Mouse (Mus musculus) B cell, adult 2 months (primary cell): ENCODE measurements around the gene Cactin.

Source experiments
- DNase-seq, 2 experiments: peaks; one replicate each; pipeline ENCODE4 v3.0.0; 2022

The Cactin gene

DNA sequence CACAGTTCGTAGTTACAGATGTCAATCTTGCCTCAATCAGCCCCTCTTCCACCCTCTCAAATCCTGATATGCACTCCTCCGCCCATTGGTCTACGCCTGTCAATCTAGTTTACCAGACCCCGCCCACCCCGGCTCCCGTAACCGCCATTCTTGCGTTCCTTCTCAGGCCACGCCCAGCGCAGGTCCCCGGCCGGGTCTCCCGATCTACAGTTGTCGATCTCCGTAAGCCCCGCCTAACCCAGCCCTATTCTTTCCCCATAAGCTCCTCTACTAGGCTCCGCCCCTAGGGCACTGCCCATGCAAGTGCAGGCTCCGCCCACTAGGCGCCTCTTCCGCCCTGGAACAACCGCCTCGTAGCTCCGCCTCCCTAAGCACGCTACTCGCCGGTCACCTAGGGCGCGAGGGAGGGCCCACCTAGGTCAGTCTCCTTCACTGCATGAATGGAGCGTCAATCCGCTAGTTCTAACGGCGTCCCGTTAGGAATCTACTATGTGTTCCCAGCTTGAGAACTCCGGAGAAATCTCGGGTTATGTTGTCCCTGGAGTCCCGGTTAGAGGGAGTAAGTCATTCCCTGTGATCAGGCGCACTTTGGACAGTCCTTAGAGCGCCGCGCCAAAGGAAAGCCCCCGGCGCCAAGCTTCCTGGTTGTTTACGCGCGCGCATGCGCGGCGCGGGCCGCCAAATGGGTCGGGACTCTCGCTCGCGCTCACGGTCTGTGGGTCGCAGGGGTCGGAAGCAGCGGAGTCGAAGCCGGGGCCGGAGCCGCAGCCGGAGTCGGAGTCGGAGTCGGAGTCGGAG lies at the start of gene Cactin:
Cactin (plus strand) TSS at position 554 of the 798 bp plus-strand sequence.
- peak; percentile 98 to 99 for DNase-seq

DNA sequence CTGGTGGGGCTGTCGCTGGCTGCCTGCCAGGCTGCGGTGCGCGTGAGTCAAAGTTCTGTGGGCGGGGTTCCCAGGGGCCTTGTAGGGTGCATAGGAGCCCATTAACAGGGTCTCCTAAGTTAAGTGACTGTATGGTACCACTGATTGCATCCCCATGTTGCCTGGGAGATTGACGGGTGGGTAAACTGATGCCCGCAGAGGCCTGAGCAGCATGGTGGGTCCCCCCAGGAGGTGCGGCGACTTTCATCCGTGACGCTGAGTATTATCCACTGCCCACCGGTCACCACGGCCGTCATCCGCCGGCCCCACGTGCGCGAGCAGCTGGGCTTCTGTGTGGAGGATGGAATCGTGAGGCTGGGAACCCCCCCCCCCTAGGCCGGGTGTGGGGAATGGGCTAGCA lies 48.5 kb upstream of the Cactin start:
- DNase-seq = no peak

DNA sequence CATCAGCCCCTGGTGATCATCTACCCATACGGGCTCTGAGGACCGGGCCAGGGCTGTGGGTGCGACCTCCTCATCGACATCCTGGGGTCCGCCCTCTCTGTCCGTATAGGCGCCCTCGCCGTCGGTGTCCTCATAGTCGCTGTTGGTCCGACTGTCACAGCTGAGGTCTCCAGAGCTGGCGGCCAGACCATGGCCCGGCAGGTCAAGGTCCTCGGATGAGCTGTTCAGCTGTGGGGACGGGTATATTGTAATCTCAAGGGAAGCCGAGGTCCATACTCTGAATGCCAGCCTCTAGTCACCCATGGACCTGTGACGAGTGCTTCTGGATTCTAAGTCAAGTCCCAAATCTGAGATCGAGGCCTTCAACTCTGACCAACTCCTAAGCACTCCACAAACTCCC lies 47.1 kb upstream of the Cactin start:
- no peak for DNase-seq

DNA sequence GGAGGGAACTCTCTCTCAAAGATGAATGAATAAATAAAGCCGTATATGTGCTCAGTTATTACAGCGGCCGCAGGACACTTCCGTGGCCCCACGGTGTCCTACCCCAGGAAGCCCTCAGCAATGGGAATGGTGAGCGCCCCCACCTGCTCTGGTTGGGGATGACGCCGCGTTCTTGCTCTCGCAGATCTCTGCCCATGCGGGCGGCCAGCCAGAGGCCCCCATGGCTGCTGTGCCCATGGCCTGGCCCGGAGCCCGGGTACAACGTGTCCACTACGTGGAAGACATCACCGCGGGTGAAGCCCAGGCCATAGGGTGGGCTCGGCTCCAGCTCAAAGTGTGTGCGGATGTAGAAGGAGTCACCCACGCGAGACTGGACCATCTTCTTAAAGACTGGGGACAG lies 43.2 kb upstream of the Cactin start:
- no peak for DNase-seq

DNA sequence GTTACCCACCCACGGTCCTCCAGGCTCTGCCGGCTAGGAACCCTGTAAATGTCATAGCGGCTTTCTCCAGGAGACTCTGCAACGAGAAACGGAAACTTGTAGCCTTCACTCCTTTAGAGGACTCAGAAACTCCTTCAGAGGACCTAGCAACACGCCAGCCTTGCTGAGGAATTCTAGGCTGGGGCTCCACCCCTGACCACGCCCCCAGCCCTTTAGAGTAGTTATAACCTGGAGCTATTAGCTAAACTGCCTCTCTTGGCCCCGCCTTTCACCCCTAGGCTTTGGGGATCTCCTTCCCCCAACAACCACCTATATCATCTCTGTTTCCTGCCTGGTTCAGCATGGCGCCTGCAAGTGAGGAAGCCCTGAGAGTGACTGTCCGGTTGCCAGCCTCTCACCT lies 41.4 kb upstream of the Cactin start:
- no peak for DNase-seq

DNA sequence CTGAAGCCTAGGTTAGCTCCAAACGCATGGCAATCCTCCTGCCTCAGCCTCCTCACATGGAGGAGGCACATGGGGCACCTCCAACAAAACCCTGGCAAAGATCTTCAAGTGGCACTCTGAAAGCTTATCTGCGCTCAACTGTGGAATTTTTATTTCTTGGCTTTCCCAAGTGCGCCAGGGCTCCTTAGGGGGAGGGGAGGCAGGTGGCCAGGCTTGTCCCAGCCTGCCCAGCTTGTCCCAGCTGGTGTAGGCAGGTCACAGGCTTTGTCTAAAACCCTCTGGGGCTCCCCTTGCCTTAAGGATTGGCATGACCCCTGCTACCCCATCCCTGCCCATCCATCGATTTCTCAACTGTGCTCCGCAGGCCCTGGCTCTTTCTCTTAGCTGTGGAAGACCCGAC lies 36.7 kb upstream of the Cactin start:
- no peak for DNase-seq

DNA sequence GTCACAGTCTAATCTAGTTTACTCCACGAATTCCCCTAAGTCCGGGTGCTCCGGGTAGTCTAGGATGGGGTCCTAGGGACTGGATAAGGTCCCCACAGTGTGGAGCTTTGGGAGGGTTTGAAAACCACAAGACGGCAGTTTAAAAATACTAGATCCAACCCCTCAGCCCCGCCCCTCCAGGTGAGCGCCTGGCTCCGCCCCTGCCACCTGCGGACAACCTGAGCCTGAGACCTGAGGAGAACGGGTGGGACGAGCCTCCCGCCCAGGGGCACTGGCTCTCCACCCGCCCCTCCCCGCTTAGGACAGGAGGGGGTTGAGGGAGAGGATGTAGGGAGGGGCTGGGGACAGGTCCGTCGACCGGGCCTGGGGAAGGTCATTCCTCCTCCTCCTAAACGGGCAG lies 36.2 kb upstream of the Cactin start:
- DNase-seq = no peak

DNA sequence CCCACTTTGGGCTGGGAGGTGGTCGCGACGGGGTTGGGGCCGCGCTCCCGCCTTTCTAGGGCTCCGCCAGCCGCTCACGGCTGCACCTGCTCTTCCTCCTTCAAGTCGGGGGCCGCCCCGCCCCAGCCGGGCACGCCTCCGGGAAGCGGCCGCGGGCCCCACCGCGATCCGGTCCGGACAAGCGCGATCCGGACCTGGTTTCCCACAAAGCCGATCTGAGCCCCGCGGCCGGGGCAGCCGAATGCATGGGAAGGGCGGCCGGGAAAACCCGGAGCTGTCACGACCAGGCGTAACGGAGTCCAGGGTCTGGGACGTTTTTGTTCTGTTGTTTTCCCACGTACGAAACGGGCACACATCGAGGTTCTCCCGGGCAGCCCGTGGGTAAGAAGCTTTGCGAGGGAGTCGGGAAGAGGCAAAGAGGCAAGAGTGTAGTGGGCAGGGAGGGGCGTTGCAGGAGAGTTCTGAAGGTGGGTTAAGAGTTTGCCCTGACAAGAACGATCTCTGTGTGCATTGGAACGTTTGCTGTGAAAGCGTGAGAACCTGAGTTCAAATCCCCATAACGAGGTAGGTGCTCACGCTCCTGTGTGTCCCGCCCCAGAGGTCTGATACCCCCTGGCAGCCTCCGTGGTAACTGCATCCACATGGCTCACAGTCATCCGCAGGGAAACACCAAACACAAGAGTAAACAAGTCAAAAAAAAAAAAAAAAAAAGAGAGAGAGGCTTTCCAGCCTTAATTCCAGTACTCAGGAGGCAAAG lies 35.0 kb upstream of the Cactin start:
- peak; percentile 94 to 95 for DNase-seq

DNA sequence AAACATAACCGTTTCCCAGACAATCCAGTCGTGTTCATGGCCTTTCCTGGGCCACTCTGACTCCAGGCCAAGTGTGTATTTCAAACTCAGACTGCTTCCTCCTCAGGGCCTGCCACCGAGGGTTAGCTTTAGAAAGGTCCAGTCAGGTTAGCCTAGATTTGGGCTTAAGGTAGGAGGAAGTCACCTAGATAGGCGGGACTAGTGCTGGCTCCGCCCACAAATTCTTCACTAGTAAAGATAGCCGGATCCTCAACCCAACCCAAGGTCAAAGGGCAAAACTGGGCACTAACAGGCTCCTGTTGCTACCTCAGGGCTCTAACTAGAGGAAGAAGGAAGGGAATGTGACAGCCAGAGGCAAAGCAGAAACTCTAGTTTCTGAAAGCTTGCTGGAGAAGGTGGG lies 34.3 kb upstream of the Cactin start:
- peak; percentile 58 to 64 for DNase-seq

DNA sequence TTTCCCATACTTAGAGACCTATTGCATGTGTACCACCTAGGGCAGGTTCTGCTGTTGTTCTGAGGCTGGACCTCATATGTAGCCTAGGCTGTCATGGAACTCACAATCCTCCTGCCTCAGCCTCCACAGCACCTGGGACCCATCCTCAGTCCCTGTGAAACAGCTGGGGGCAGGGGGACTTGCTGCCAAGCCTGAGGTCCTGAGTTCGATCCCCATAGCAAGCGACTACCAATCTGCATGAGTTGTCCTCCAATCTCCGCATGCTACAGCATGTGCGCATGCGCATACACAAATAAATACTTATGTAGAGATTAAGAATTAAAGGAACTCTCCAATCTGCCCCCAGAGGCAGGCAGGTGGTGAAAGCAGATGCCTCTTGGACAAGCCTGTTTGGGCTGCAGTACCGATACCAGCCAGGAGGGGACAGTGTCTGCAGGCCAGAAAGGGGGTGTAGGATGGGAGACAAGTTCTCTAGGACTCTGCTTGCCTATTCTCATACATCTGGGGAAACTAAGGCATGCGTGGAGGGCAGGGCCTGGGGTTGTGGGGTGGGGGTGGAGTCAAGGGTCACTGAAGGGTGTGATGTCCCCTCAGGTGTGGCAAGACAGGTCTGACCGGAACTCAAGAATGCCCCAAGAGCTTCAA lies 33.3 kb upstream of the Cactin start:
- peak; percentile 90 to 92 for DNase-seq

DNA sequence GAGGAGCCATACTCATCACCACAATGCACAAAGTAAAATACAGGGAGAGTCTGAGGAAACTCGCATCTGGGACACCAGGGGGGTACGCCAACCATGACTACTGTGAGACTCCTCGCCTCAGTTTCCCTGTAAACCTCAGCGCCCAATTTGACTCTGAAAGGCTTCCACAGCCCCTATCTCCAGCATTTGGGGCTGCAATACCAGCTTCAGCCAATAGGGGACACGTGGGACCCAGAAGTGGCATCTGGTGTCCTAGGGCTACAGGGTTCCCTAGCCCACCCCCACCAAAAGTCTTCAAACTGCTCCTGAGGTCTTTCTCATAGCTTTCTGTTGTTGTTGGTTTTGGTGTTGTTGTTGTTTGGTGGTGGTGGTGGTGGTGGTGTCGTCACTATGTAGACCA lies 32.3 kb upstream of the Cactin start:
- peak; percentile 74 to 76 for DNase-seq

DNA sequence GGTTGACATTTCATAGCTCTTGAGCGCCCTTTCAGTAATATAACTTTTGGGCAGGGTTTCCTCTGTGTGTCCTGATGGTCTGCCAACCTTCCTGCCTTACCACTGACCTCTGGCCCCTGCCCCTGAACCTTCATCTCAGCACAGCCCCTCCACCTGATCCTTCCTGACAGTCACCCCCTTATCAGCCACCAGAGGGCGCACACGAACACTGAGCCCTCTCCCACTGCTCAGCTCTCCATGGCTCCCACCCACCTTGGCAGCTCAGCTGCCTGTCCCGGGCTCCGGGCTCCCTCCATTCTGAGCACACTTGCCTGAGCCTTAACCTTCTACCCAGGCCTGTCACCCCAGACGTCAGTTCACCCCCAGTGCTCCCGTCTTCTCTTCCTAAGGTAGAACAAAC lies 31.6 kb upstream of the Cactin start:
- DNase-seq = peak; percentile 77 to 78

DNA sequence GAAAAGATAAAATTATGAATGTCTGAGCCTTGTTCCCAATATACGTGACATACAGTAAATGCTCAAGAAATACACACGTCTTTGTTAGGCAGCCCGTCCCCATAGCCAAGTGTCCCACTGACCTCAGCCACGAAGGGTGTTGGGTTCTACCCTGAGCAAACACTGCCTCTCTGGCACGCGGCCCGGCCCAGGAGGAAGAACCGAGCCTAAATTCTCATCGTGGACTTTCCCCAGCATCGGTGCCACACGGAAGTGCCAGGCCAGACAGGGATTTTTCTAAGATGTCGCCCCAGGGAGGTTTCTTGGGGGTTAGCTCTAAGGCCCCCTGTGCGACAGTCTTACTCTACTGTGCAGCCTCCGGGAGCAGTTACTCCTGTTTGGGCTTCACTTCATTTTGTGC lies 31.1 kb upstream of the Cactin start:
- no peak for DNase-seq

DNA sequence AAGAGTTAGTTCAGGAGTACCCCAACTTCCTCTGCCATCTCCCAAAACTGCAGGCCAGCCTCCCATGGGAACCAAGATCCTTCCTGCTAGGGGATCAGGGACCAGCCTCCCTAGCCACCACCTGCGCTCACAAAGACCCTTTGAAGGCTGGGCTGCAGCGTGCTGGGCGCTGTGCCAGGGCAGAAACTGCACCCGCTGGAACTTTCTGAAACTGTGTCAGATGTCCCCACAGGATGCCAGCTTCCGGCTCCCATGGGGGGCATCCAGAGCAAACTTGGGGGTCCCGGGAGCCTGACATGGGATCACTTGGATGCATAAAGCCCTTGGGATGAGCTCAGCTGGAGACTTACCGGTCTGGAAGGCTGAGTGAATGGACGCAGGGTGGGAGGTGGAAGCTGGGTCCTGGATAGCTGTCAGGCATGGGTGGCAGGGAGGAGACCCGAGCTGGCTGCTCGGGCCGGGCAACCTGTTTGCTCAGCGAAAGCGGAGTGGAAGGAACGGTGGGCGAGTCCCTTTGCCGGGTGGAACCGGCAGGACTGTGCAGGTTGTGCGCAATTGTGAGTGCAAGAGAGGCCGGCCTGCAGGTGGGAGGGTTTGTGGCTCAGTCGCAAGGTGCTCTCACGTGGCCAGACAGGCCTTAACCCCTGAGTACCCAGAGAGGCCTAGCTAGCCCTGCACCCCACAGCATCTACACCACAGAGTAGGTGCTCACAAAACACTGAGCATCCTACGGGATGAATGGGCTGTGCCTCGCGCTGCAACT lies 30.0 kb upstream of the Cactin start:
- peak in 1 of 2 experiments; percentile 15 for DNase-seq

DNA sequence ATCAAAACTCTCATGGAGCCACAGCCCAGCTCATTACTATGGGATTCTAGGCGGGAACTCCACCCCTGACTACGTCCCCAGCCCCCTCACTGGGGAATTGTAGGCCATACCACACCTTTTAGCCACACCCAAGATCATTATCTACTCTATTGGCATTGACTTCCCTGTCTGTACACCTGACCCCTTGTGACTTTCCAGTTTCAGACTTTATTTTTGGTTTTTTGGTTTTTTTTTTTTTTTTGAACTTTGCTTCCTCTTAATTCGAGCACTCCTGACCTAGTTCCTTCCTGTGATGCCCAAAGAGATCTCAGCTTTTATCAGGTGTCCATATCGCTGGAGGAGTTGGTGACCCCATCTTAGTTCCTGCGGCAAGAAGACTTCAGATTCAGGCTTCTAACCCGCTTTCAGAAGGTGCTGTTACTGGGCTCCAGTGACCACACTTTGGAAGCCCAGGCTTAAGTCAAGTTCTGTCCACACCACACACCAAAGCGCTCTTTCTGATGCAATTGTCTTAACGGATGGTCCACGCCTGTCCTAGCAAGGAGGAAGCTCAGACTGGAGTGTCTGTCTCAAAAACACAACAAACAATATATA lies 29.3 kb upstream of the Cactin start, which contains the start of gene Tjp3:
Tjp3 (minus strand) TSS at position 71 of the 594 bp plus-strand sequence.
- DNase-seq = peak in 1 of 2 experiments; percentile 35

DNA sequence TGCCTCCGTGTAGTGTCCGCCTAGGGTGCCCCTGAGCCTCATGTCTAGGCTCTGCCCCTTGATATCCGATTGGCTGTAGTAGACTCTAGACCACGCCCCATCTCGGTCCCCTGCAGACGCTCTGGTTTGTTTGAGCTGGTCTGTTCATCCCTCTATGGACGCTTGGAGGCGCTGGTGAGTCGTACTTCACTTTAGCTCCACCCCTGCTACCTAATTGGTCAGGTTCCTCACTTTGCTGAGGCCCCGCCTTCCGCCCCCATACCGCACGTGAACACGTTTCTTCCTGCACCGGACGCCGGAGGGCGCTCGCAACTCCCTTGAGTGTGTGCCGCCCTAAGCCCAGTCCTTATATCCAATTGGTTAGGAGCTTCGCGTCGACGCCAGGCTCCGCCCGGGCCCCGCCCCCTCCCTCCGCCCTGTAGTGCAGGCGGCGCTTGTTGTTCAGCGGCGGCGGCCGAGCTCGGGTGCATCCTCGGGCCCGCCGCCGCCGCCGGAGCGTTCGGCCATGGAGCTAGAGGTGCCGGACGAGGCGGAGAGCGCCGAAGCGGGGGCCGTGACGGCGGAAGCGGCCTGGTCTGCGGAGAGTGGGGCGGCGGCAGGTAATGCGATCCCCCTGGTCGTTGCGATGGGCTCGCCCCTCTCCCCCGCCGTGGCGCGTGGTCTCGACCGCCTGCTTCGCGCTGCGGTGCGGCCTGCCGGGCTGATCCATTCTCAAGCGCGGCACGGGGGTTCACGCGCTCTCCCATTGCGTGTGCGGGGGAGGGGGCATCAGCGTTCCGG lies 28.2 kb upstream of the Cactin start, which contains the start of gene Pip5k1c:
Pip5k1c (plus strand) TSS at position 410 of the 780 bp plus-strand sequence.
- peak; percentile 99 for DNase-seq

DNA sequence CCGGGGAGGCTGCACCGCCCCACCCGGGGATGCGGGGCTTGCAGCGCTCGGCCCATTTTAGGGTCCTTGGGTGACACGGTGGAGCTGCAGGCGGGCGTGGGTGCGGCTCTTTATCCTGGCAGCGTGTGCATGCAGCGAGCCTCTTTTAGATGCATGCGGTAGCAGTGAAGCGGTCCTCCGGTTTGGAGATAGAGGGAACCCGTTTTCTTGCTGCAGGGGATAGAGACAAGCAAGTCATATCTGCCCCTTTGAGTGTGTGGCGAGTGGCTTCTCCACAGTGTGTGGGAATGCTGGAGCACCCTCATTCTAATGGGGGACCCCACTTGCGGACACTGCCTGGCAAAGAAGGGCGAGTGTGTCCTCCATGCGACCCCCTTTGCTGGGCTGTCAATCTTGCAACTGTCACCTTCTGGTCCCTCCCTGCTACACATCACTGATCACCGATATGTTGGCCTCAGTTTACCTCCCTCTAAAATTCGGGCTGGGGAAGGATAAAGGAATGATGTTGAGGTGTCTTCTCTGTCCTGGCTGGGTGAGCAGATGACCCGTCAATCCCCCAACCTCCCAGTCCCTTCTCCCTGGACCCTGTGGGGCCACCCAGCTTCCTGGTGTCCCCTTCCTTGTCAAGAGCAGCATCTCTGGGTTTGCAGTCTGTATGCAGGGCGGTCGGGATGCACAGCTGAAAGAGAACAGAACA lies 27.4 kb upstream of the Cactin start:
- DNase-seq = no peak

DNA sequence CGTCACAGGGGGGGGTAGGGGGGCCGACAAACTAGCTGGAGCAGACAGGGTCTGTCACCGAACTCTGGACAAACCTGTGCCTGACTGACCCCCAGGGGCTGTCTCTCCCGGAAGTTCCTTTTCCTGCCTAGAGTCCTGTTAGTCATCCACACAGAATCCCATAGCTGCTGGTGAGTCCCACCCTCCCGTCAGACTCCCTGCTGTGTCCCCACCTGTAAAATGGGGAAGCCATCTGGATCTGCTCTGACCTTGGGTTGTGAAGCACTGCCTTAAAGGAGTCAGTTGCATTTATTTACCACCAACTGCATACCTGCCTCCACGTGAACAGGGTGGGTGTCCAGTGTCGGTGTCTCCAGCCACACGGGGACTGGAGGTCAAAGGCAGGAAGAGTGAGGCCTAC lies 26.5 kb upstream of the Cactin start:
- no peak for DNase-seq

DNA sequence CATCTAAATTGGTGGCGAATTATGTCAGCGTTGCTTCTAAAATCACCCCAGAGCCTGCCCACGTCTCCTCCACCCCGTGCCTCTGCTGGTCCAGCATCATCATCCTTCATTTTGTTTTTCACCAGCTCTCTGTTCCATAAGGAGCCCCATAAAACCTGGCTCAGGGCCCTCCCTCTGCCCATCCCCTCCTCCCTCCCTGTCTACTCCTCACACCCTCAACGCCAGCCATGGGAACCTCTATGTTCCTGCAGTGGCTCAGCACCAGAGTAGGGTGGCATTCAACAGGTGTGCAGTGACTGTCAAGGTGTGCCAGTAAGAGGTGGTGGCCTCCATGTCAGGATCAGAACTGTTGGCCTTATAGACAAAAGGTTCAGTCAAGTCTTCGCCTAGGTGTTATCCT lies 25.7 kb upstream of the Cactin start:
- no peak for DNase-seq

DNA sequence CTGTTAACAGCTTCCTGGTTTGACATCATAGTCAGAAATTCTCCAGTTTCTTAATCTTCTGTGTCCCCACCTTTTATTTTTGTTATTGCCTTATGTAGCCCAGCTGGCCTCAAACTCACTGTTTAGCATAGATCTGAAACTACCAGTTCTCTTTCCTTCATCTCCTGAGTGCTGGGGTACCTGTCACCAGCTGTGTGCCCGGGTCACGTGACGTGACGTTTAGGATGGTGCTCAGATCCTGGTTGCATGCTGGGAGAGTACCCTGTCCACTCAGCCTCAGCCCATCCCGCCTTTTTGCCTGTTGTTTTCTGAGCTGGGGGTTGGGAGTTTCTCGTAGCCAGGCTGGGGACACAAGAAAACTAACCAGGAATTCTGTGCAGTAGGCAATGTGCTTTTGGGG lies 23.7 kb upstream of the Cactin start:
- peak; percentile 78 for DNase-seq

DNA sequence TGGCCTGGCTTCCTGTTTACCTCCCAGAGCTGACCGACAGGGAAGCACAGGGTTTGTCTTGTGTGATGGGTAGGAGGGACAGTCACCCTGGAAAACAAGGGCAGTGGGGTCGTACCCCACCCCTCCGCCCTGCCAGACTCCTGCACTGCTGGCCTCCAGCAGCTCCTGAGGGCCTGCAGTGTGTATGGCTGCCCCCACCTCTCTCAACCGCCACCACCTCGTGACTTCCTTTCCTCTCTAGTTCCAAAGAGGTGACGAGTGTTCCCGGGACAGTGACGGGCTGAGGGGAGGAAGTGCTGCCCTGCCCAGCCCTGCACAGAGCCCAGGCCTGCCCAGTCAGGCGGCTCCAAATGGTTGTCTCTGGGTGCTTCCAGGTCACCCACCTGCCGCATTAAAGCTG lies 23.1 kb upstream of the Cactin start:
- peak; percentile 83 to 86 for DNase-seq
